Mouse (Mus musculus) hindbrain, embryonic 11.5 days (tissue): ENCODE data around the gene Pdzph1. TPM values are rescaled to one million over a fixed set of nuclear protein-coding genes. Genes with fewer than 3 reads are reported as not detected.

Experiments used
- ATAC-seq: fragments of 200-750 bp; cut with Nextera tagmentation; 2 replicates; pipeline ENCODE4 v1.8.0; 2017; ENCODE audit warnings: mild to moderate bottlenecking, moderate TSS enrichment, moderate library complexity; ENCODE audit not compliant: low FRiP score
- DNase-seq: peaks from one replicate; pipeline ENCODE4 v3.0.0-alpha.2; 2015; ENCODE audit warnings: low spot score
- H3K27ac ChIP-seq: fragments of 300-500 bp; sonication (generic); 2 replicates; pipeline ENCODE4 v1.5.1; 2014; ENCODE audit warnings: mild to moderate bottlenecking, low read depth, low read length
- H3K27me3 ChIP-seq: fragments of 300-500 bp; sonication (generic); 2 replicates; pipeline ENCODE4 v1.6.1; 2014; ENCODE audit warnings: mild to moderate bottlenecking, low read length, moderate library complexity, mixed read lengths; ENCODE audit not compliant: control insufficient read depth, insufficient read depth
- H3K36me3 ChIP-seq: fragments of 300-500 bp; sonication (generic); 2 replicates; pipeline ENCODE4 v1.6.1; 2014; ENCODE audit warnings: mild to moderate bottlenecking, low read length, moderate library complexity, mixed read lengths; ENCODE audit not compliant: control insufficient read depth, insufficient read depth
- H3K4me1 ChIP-seq: fragments of 300-500 bp; sonication (generic); replicated peaks from 2 replicates; pipeline ENCODE4 v1.6.1; 2014; ENCODE audit warnings: low read length, mixed read lengths; ENCODE audit not compliant: control insufficient read depth, insufficient read depth
- H3K4me2 ChIP-seq: fragments of 300-500 bp; sonication (generic); replicated peaks from 2 replicates; pipeline ENCODE4 v1.6.1; 2014; ENCODE audit warnings: mild to moderate bottlenecking, low read depth, low read length
- H3K4me3 ChIP-seq: fragments of 300-500 bp; sonication (generic); 2 replicates; pipeline ENCODE4 v1.5.1; 2014; ENCODE audit warnings: low read depth, low read length
- H3K9ac ChIP-seq: fragments of 300-500 bp; sonication (generic); 2 replicates; pipeline ENCODE4 v1.6.1; 2014; ENCODE audit warnings: low read depth, low read length
- H3K9me3 ChIP-seq: fragments of 300-500 bp; sonication (generic); 2 replicates; pipeline ENCODE4 v1.6.1; 2016; ENCODE audit warnings: low read length; ENCODE audit not compliant: control insufficient read depth
- WGBS: fragments of 180-500 bp; shearing (Covaris S2); extraction: QIAGEN DNeasy Blood & Tissue Kit; methylation state at CpG from one replicate; pipeline ENCODE4 v1.1.7; 2014; 5-methylcytosine and 5-hydroxymethylcytosine counted together
- polyA plus RNA-seq: library from polyadenylated mRNA; unstranded; fragments of >200 nt; fragmentation: Nextera tagmentation; extraction: Ambion mirVana; gene quantifications from 2 replicates; pipeline ENCODE4 v1.2.1, GENCODE M21; 2014

Gene Pdzph1
- polyA plus RNA-seq, 1 experiment from 2014 or later = 10.9 TPM

- DNase-seq (no peak), ATAC-seq (no peak)
- no peak overlapping the region for H3K4me2 ChIP-seq
- H3K9me3 ChIP-seq = no peaks in the 10 kb centered on the region
- no peak overlapping the region for H3K4me3 ChIP-seq
- H3K27me3 ChIP-seq = no peaks in the 10 kb centered on the region
- H3K27ac ChIP-seq = no peak overlapping the region
- 91% methylated on average over 7 of the region's 7 CpGs for WGBS
- no peaks in the 10 kb centered on the region for H3K36me3 ChIP-seq
- H3K9ac ChIP-seq = no peak overlapping the region
- no peaks in the 10 kb centered on the region for H3K4me1 ChIP-seq
These were observed 79.6 kb downstream of the Pdzph1 start for GRCm38 (mm10) chr17:58911564-58911963.

GRCm38 (mm10) chr17:58909061-58909661 lies 82.0 kb downstream of the Pdzph1 start:
- H3K9me3 ChIP-seq = no peaks in the 10 kb centered on the region
- 40% methylated on average over 8 of the region's 8 CpGs for WGBS

GRCm38 (mm10) chr17:58906001-58906400 lies 85.2 kb downstream of the Pdzph1 start:
- no peak overlapping the region for H3K4me2 ChIP-seq
- WGBS = 62% methylated on average over 2 of the region's 2 CpGs
- H3K9me3 ChIP-seq = no peaks in the 10 kb centered on the region
- H3K27me3 ChIP-seq = no peaks in the 10 kb centered on the region
- H3K9ac ChIP-seq = no peak overlapping the region
- DNase-seq = no peak
- no peak overlapping the region for H3K4me3 ChIP-seq
- ATAC-seq = no peak
- no peak overlapping the region for H3K27ac ChIP-seq
- H3K4me1 ChIP-seq = no peaks in the 10 kb centered on the region
- no peaks in the 10 kb centered on the region for H3K36me3 ChIP-seq

More at GRCm38 (mm10) chr17:58909061-58909661, 82.0 kb downstream of the Pdzph1 start:
- H3K36me3 ChIP-seq = no peaks in the 10 kb centered on the region
- no peaks in the 10 kb centered on the region for H3K27me3 ChIP-seq
- H3K4me3 ChIP-seq = no peak overlapping the region
- H3K27ac ChIP-seq = no peak overlapping the region
- no peak overlapping the region for H3K4me2 ChIP-seq
- DNase-seq (peak; percentile 85), ATAC-seq (peak; percentile 66)
- no peaks in the 10 kb centered on the region for H3K4me1 ChIP-seq
- H3K9ac ChIP-seq = no peak overlapping the region

GRCm38 (mm10) chr17:58891488-58892210 lies 99.5 kb downstream of the Pdzph1 start:
- WGBS = 33% methylated on average over 4 of the region's 4 CpGs
- ATAC-seq = no peak
- no peaks in the 10 kb centered on the region for H3K36me3 ChIP-seq
- H3K4me1 ChIP-seq = no peaks in the 10 kb centered on the region
- H3K9ac ChIP-seq = no peak overlapping the region
- no peak for DNase-seq
- H3K4me3 ChIP-seq = no peak overlapping the region
- no peaks in the 10 kb centered on the region for H3K27me3 ChIP-seq
- no peak overlapping the region for H3K4me2 ChIP-seq
- H3K27ac ChIP-seq = no peak overlapping the region
- no peaks in the 10 kb centered on the region for H3K9me3 ChIP-seq

- WGBS = 35% methylated on average over 4 of the region's 4 CpGs
- Histone ChIP-seq H3K9me3 (no peaks in the 10 kb centered on the region), H3K4me3 (no peak overlapping the region), H3K9ac (no peak overlapping the region), H3K27ac (no peak overlapping the region), H3K4me2 (no peak overlapping the region), H3K36me3 (no peaks in the 10 kb centered on the region), H3K27me3 (no peaks in the 10 kb centered on the region), H3K4me1 (no peaks in the 10 kb centered on the region)
- ATAC-seq (0 out of 2 replicates have a peak, but pooled peaks have one; percentile 63), DNase-seq (no peak)
These were observed 101.1 kb downstream of the Pdzph1 start for GRCm38 (mm10) chr17:58889905-58890645.

- H3K4me3 ChIP-seq = no peak overlapping the region
- ATAC-seq (no peak), DNase-seq (no peak)
- WGBS = 56% methylated on average over 1 of the region's 1 CpGs
- H3K27ac ChIP-seq = no peak overlapping the region
- no peaks in the 10 kb centered on the region for H3K36me3 ChIP-seq
- H3K9me3 ChIP-seq = no peaks in the 10 kb centered on the region
- H3K9ac ChIP-seq = no peak overlapping the region
- no peaks in the 10 kb centered on the region for H3K27me3 ChIP-seq
- no peaks in the 10 kb centered on the region for H3K4me1 ChIP-seq
- H3K4me2 ChIP-seq = no peak overlapping the region
These were observed 106.8 kb downstream of the Pdzph1 start for GRCm38 (mm10) chr17:58884393-58884792.

- Histone ChIP-seq H3K4me1 (no peaks in the 10 kb centered on the region), H3K36me3 (no peaks in the 10 kb centered on the region), H3K27me3 (no peaks in the 10 kb centered on the region), H3K4me2 (no peak overlapping the region), H3K4me3 (no peak overlapping the region), H3K9me3 (no peaks in the 10 kb centered on the region), H3K27ac (no peak overlapping the region), H3K9ac (no peak overlapping the region)
- no peak for ATAC-seq
- DNase-seq = no peak
- 83% methylated on average over 1 of the region's 1 CpGs for WGBS
These were observed 117.8 kb downstream of the Pdzph1 start for GRCm38 (mm10) chr17:58873356-58873755.

- H3K27ac ChIP-seq = no peak overlapping the region
- H3K36me3 ChIP-seq = no peaks in the 10 kb centered on the region
- ATAC-seq = no peak
- H3K4me3 ChIP-seq = no peak overlapping the region
- H3K9me3 ChIP-seq = no peaks in the 10 kb centered on the region
- H3K4me1 ChIP-seq = no peaks in the 10 kb centered on the region
- H3K9ac ChIP-seq = no peak overlapping the region
- peak; percentile 16 for DNase-seq
- H3K27me3 ChIP-seq = no peaks in the 10 kb centered on the region
- H3K4me2 ChIP-seq = no peak overlapping the region
These were observed 120.4 kb downstream of the Pdzph1 start for GRCm38 (mm10) chr17:58870795-58871194.
